Mouse (Mus musculus) CH12.LX (cell line): Measurements from ENCODE around the gene Unc13b.

ENCODE experiments used
- EP300 ChIP-seq: IDR thresholded peaks from 2 replicates; pipeline ENCODE4 v1.6.1; 2011; ENCODE audit warnings: low read length, improper control_type of control experiment
- MEF2A ChIP-seq: IDR thresholded peaks from 2 replicates; pipeline ENCODE4 v1.6.1; 2014; ENCODE audit warnings: low read depth, mild to moderate bottlenecking, inconsistent platforms, low read length, improper control_type of control experiment, borderline replicate concordance
- POLR2A ChIP-seq: IDR thresholded peaks from 2 replicates; pipeline ENCODE4 v1.6.1; 2011; ENCODE audit warnings: low read depth, mild to moderate bottlenecking, improper control_type of control experiment, low read length
- SMC3 ChIP-seq: IDR thresholded peaks from 2 replicates; pipeline ENCODE4 v1.6.1; 2011; ENCODE audit warnings: low read depth, low read length, improper control_type of control experiment
- TCF12 ChIP-seq: IDR thresholded peaks from 2 replicates; pipeline ENCODE4 v1.6.1; 2014; ENCODE audit warnings: low read depth, mild to moderate bottlenecking, inconsistent platforms, low read length, improper control_type of control experiment
- USF1 ChIP-seq: IDR thresholded peaks from 2 replicates; pipeline ENCODE4 v1.6.1; 2014; ENCODE audit warnings: low read depth, mild to moderate bottlenecking, inconsistent platforms, low read length, improper control_type of control experiment
- ZKSCAN1 ChIP-seq: IDR thresholded peaks from 2 replicates; pipeline ENCODE4 v1.6.1; 2012; ENCODE audit warnings: low read depth, inconsistent platforms, low read length, improper control_type of control experiment, borderline replicate concordance

DNA sequence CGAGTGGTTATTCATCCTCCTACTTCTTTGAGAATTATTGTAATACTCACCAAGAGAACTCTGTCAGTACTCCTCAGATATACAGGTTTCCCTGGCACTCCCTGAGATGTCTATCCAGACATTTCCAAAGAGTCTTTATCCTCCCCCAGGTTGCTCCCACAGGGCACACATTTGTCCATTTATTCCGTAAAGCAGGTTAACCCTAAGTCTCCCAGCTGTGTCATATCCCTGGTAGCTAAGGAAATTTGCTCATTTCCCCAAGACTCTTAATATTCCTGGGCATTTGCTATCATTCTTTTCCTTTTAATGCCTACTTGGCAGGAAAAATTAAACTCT lies 208.5 kb downstream of the Unc13b start:
- TF ChIP-seq TCF12 (no peak), SMC3 (no peak), ZKSCAN1 (no peak), MEF2A (no peak), POLR2A (no peak), EP300 (no peak), USF1 (no peak)
